Mouse (Mus musculus) spleen, postnatal 0 days (tissue): ENCODE data around the gene Gm9495. TPM values are rescaled to one million over a fixed set of nuclear protein-coding genes. Genes with fewer than 3 reads are reported as not detected.

Experiments
- polyA plus RNA-seq: library from polyadenylated mRNA; unstranded; fragments of >200 nt; fragmentation: Nextera tagmentation; extraction: Ambion mirVana; gene quantifications from 2 replicates; pipeline ENCODE4 v1.2.1, GENCODE M21; 2015

Gm9495 gene
- polyA plus RNA-seq: not detected in 2 replicates

DNA sequence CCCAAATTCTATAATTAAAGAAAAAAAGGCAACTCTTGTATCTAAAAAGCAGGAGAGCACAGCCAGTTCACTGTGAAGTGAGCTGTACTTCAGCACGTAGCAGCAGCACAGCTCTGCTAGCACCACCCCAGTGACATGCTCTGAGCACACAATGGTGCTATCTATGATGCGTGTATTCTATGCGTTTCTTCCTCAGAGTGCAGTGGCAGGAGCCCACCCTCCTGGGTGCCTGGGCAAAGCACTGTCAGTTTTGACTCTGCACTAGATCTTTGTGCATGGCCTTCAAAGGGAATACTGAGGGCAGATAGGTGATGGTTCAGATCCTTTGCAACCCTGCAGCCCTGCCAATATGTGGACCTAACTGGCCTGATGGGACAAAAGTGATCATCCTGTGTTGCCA is at the start of gene Gm9495:
Gene Gm9495, minus strand, starts transcription at position 101 of the 400 bp plus-strand sequence.

Other genes with a start within 250 kb of the Gm9495 start
- gene Zfp930, start 244.5 kb downstream of the Gm9495 start, polyA plus RNA-seq: 9.9 and 10.5 TPM in 2 replicates
- gene D130040H23Rik, start 182.5 kb downstream of the Gm9495 start, polyA plus RNA-seq: 1.7 and 1.9 TPM in 2 replicates
- gene Gm7697, start 69.4 kb upstream of the Gm9495 start, polyA plus RNA-seq: not detected in 2 replicates
- gene Zfp868, start 172.0 kb upstream of the Gm9495 start, polyA plus RNA-seq: 9.2 and 9.7 TPM in 2 replicates
- 0.26 and 0.49 TPM in 2 replicates for gene Zfp964, start 200.9 kb upstream of the Gm9495 start, polyA plus RNA-seq